Mouse (Mus musculus) heart, embryonic 14.5 days (tissue): ENCODE measurements at regions not wholly inside any gene's neighbourhood (a gene's known extent, or its start where the extent isn't known, plus 50 kb on each side); places are given as distances from the start of the nearest gene placed in this dataset.

Experiments
- ATAC-seq: fragments of 200-750 bp; cut with Nextera tagmentation; 2 replicates; pipeline ENCODE4 v1.8.0; 2017; ENCODE audit warnings: low read depth, moderate TSS enrichment; ENCODE audit not compliant: insufficient number of reproducible peaks, insufficient read depth, low FRiP score
- H3K27ac ChIP-seq, 2 experiments: fragments of 200-500 bp in 1 of 2; fragments of 300-500 bp in 1 of 2; sonication (generic) in 1 of 2; replicated peaks in 1 of 2; 2 replicates each; pipeline ENCODE4 v1.5.1; 2012 to 2014; ENCODE audit warnings: low read depth in 2 of 2, low read length in 2 of 2, control low read depth in 1 of 2, mild to moderate bottlenecking in 1 of 2, mixed read lengths in 1 of 2; ENCODE audit not compliant: control insufficient read depth in 1 of 2, insufficient read depth in 1 of 2
- H3K27me3 ChIP-seq: fragments of 300-500 bp; sonication (generic); 2 replicates; pipeline ENCODE4 v1.6.1; 2014; ENCODE audit warnings: mild to moderate bottlenecking, low read length, control low read depth; ENCODE audit not compliant: control insufficient read depth, insufficient read depth
- H3K36me3 ChIP-seq: fragments of 300-500 bp; sonication (generic); 2 replicates; pipeline ENCODE4 v1.6.1; 2014; ENCODE audit warnings: mild to moderate bottlenecking, control low read depth, low read length, mixed read lengths; ENCODE audit not compliant: control insufficient read depth, insufficient read depth
- H3K4me1 ChIP-seq, 2 experiments: fragments of 200-500 bp in 1 of 2; fragments of 300-500 bp in 1 of 2; sonication (generic) in 1 of 2; 2 replicates each; pipeline ENCODE4 v1.6.1; 2012 to 2014; ENCODE audit warnings: low read length in 2 of 2, control low read depth in 1 of 2, mixed read lengths in 1 of 2; ENCODE audit not compliant: control insufficient read depth in 2 of 2, insufficient read depth in 2 of 2
- H3K4me2 ChIP-seq: fragments of 300-500 bp; sonication (generic); 2 replicates; pipeline ENCODE4 v1.6.1; 2014; ENCODE audit warnings: mild to moderate bottlenecking, low read length
- H3K4me3 ChIP-seq, 2 experiments: fragments of 200-500 bp in 1 of 2; fragments of 300-500 bp in 1 of 2; sonication (generic) in 1 of 2; 2 replicates each; pipeline ENCODE4 v1.5.1; 2012 to 2014; ENCODE audit warnings: low read length in 2 of 2, mild to moderate bottlenecking in 2 of 2, control low read depth in 1 of 2, low read depth in 1 of 2, moderate library complexity in 1 of 2; ENCODE audit not compliant: control insufficient read depth in 1 of 2, insufficient read depth in 1 of 2
- H3K9ac ChIP-seq: fragments of 300-500 bp; sonication (generic); 2 replicates; pipeline ENCODE4 v1.6.1; 2014; ENCODE audit warnings: mild to moderate bottlenecking, low read length
- H3K9me3 ChIP-seq: fragments of 300-500 bp; sonication (generic); 2 replicates; pipeline ENCODE4 v1.6.1; 2016; ENCODE audit warnings: low read length, control low read depth; ENCODE audit not compliant: control insufficient read depth
- WGBS: fragments of 180-500 bp; shearing (Covaris S2); extraction: QIAGEN DNeasy Blood & Tissue Kit; methylation state at CpG from one replicate; pipeline ENCODE4 v1.1.7; 2014; 5-methylcytosine and 5-hydroxymethylcytosine counted together

- Histone ChIP-seq H3K36me3 (no peaks in the 10 kb centered on the region), H3K4me1 (no peaks in the 10 kb centered on the region), H3K27ac (no peak overlapping the region), H3K9me3 (no peaks in the 10 kb centered on the region), H3K4me3 (no peak overlapping the region), H3K4me2 (no peak overlapping the region), H3K27me3 (peaks cover 23% of the 10 kb centered on the region), H3K9ac (no peak overlapping the region)
- no peak for ATAC-seq
- 43% methylated on average over 5 of the region's 5 CpGs for WGBS
Measured at GRCm38 (mm10) chr13:31076541-31076940, 102.5 kb downstream of the Gm5447 start.

GRCm38 (mm10) chr13:31078751-31079150 lies 104.7 kb downstream of the Gm5447 start:
- H3K9me3 ChIP-seq: no peaks in the 10 kb centered on the region
- no peak overlapping the region for H3K4me2 ChIP-seq
- ATAC-seq: no peak
- H3K36me3 ChIP-seq: no peaks in the 10 kb centered on the region
- no peak overlapping the region for H3K9ac ChIP-seq
- no peak overlapping the region for H3K27ac ChIP-seq
- H3K4me3 ChIP-seq: no peak overlapping the region
- peaks cover 25% of the 10 kb centered on the region for H3K27me3 ChIP-seq
- H3K4me1 ChIP-seq: no peaks in the 10 kb centered on the region
- WGBS: 68% methylated on average over 3 of the region's 3 CpGs

GRCm38 (mm10) chr13:31080215-31080614 lies 106.2 kb downstream of the Gm5447 start:
- no peak for ATAC-seq
- Histone ChIP-seq H3K9me3 (no peaks in the 10 kb centered on the region), H3K36me3 (no peaks in the 10 kb centered on the region), H3K4me1 (no peaks in the 10 kb centered on the region), H3K9ac (no peak overlapping the region), H3K27ac (no peak overlapping the region), H3K27me3 (peaks cover 32% of the 10 kb centered on the region), H3K4me2 (no peak overlapping the region), H3K4me3 (no peak overlapping the region)
- WGBS: 24% methylated on average over 4 of the region's 4 CpGs

GRCm38 (mm10) chr13:31082448-31083140 lies 108.6 kb downstream of the Gm5447 start:
- no peak overlapping the region for H3K9ac ChIP-seq

GRCm38 (mm10) chr13:31101051-31101450 lies 127.0 kb downstream of the Gm5447 start:
- Histone ChIP-seq H3K9me3 (no peaks in the 10 kb centered on the region), H3K27me3 (no peaks in the 10 kb centered on the region), H3K36me3 (no peaks in the 10 kb centered on the region), H3K4me1 (no peaks in the 10 kb centered on the region), H3K4me2 (no peak overlapping the region), H3K9ac (no peak overlapping the region), H3K27ac (no peak overlapping the region), H3K4me3 (no peak overlapping the region)
- 67% methylated on average over 2 of the region's 2 CpGs for WGBS
- ATAC-seq: no peak

More at GRCm38 (mm10) chr13:31082448-31083140, 108.6 kb downstream of the Gm5447 start:
- Histone ChIP-seq H3K4me1 (no peaks in the 10 kb centered on the region), H3K4me3 (no peak overlapping the region), H3K36me3 (no peaks in the 10 kb centered on the region), H3K27ac (no peak overlapping the region), H3K9me3 (no peaks in the 10 kb centered on the region), H3K27me3 (peaks cover 32% of the 10 kb centered on the region), H3K4me2 (no peak overlapping the region)
- 33% methylated on average over 13 of the region's 13 CpGs for WGBS
- ATAC-seq: no peak

GRCm38 (mm10) chr13:31107434-31107833 lies 133.4 kb downstream of the Gm5447 start:
- 55% methylated on average over 2 of the region's 2 CpGs for WGBS
- Histone ChIP-seq H3K27me3 (no peaks in the 10 kb centered on the region), H3K4me3 (no peak overlapping the region), H3K9me3 (no peaks in the 10 kb centered on the region), H3K4me1 (no peaks in the 10 kb centered on the region), H3K36me3 (no peaks in the 10 kb centered on the region), H3K9ac (no peak overlapping the region), H3K27ac (no peak overlapping the region), H3K4me2 (no peak overlapping the region)
- no peak for ATAC-seq

GRCm38 (mm10) chr13:31109231-31109630 lies 135.2 kb downstream of the Gm5447 start:
- ATAC-seq: no peak
- 65% methylated on average over 2 of the region's 2 CpGs for WGBS
- H3K4me1 ChIP-seq: no peaks in the 10 kb centered on the region

GRCm38 (mm10) chr13:31122689-31123088 lies 148.7 kb downstream of the Gm5447 start:
- ATAC-seq: no peak
- WGBS: 70% methylated on average over 2 of the region's 2 CpGs

More at GRCm38 (mm10) chr13:31109231-31109630, 135.2 kb downstream of the Gm5447 start:
- H3K9ac ChIP-seq: no peak overlapping the region
- no peaks in the 10 kb centered on the region for H3K27me3 ChIP-seq
- H3K36me3 ChIP-seq: no peaks in the 10 kb centered on the region
- no peak overlapping the region for H3K27ac ChIP-seq
- no peak overlapping the region for H3K4me3 ChIP-seq
- H3K4me2 ChIP-seq: no peak overlapping the region
- no peaks in the 10 kb centered on the region for H3K9me3 ChIP-seq

More at GRCm38 (mm10) chr13:31122689-31123088, 148.7 kb downstream of the Gm5447 start:
- Histone ChIP-seq H3K9me3 (no peaks in the 10 kb centered on the region), H3K27ac (no peak overlapping the region), H3K4me1 (no peaks in the 10 kb centered on the region), H3K27me3 (no peaks in the 10 kb centered on the region), H3K36me3 (no peaks in the 10 kb centered on the region), H3K4me2 (no peak overlapping the region), H3K4me3 (no peak overlapping the region), H3K9ac (no peak overlapping the region)
